Mouse (Mus musculus): ENCODE measurements at regions not wholly inside any gene's neighbourhood (a gene's known extent, or its start where the extent isn't known, plus 50 kb on each side); places are given as distances from the start of the nearest gene placed in this dataset.

DNA sequence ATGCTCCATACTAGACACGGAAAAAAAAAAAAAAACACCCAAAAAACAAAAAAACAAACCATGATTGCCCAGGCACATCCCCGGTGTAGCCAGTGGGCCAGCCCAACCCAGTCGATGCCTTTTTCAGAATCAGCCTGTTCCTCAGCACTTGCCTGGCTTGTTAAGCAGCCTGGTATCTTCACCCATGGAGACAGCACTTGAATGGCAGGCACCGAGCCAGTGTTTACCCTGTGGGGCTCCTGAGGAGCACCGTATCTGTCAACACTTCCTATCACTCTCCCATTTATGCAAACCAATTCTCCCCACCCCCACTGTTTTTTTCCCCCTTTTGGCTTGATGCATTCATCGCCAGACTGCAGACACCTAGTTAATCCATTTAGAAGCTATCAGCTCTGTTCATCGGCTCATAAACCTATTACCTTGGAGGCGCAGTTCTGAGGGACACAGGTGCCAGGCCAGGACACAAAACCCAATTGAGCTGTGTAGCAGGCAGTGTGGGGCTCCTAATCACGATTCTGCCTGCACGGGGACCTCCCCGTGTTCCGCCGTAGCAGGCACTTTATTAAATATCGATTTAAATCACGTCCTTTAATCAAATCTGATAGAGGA lies 537.8 kb downstream of the Ofcc1 start:
- in situ Hi-C loops (cut with MboI, MseI): no loop called here

DNA sequence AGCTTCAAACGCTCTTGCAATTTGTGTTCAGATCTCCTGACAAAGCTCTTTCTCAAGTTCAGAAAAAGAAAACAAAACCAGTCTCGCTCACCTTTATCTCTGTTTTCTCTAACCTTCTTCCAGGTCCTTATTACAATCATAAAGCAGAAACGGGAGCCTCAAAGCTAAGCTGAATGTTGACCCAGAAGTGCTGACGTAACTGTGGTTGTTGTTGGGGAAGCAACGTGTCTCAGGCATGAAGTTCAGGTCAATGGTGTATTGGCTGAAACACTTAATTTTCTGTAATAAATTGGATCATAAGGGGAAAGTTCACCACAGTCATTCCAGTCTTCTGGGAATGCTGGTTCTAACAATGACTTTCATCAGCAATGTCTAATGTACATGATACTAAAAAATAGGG lies 586.7 kb downstream of the Ofcc1 start:
- in situ Hi-C loops (cut with MboI, MseI): loop anchor here in 1 of 2 experiments (25.0 kb wide), 1 partner anchor 988 kb away; no protein-coding TSS in a partner anchor

DNA sequence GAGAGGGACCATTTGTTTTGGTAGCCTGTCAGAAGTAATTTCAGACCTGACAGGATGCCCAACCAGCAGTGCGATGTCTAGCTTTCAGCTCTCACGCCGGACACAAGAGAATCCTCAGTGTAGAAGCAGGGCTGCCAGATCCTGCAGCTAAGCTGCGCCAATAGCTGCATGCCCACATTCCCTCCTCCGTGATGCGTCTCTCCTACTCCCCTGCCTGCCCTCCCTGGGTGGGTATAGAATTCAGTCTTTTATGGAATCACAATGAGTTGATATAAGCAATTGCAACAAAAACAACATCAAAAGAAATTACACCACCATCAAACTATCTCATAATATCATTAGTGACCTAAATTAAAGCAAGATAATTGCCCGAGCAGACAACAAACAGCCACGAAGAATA lies 587.1 kb downstream of the Ofcc1 start:
- in situ Hi-C loops (cut with MboI, MseI): loop anchor here in 1 of 2 experiments (25.0 kb wide), 1 partner anchor 988 kb away; no protein-coding TSS in a partner anchor

DNA sequence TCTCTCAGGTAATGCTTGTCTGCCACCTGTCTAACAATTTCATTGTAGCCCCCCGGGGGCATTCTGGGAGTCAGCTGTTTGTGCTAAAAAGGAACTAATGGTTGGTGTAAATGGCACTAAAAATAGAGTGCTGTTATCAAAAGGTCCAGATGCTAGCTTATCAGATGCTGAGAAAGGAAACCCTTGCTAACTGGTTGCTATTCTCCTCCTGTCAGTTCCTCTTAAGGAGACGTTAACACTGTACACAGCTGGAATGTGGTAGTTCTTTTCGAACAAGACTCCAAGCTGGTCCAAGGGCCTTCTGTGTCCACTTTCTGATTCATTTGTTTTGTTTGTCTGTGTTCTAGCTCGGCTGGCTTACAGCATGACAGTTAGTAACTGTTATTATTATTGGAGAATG lies 592.0 kb downstream of the Ofcc1 start:
- in situ Hi-C loops (cut with MboI, MseI): loop anchor here in 1 of 2 experiments (25.0 kb wide), 1 partner anchor 993 kb away; no protein-coding TSS in a partner anchor

DNA sequence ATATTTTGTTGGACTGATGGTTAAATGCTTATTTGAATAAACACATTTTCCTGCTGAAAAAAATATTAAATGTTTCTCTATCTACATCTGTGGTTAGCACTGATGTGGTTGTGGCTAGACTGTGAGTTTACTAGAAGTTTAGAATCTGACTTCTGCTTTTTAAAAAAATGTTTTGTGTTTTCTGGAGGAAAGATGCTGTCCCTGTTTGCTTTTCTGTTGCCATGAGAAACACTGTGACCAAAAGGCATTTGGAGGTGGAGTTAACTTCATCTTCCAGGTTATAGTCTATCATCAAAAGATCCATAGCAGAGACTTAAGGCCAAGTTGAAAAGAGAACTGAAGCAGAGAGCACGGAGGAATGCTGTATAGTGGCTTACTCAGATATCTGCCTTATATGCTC lies 594.4 kb downstream of the Ofcc1 start:
- in situ Hi-C loops (cut with MboI, MseI): loop anchor here in 1 of 2 experiments (25.0 kb wide), 1 partner anchor 995 kb away; no protein-coding TSS in a partner anchor

Measured in T-helper 17 cell (primary cell).